Mouse (Mus musculus) adrenal gland, adult 2 months (tissue): ENCODE results near the gene Swi5. TPM values are rescaled to one million over a fixed set of nuclear protein-coding genes. Genes with fewer than 3 reads are reported as not detected.

Experiments used
- DNase-seq: peaks from one replicate; pipeline ENCODE4 v3.0.0; 2021
- long read RNA-seq: library from polyadenylated mRNA; stranded (forward); transcript quantifications from one replicate; pipeline ENCODE4 v2.0.0, GENCODE M21; 2021
- polyA plus RNA-seq: library from polyadenylated mRNA; depleted of rRNA; stranded (reverse); fragments of >200 nt; gene quantifications from 2 replicates; pipeline ENCODE4 v1.2.3, GENCODE M21; 2012; rRNA removed
- total RNA-seq, 2 experiments: library from RNA; stranded (reverse); gene quantifications; 2 replicates each; pipeline ENCODE4 v1.2.3; 2021

The Swi5 gene
- total RNA-seq (100 to 1,000 TPM; 324 to 358 TPM), polyA plus RNA-seq (317 and 318 TPM in 2 replicates)
- long read RNA-seq, transcript Swi5-207 (5 exons, 768 nt), result major isoform, 178 of 248 reads
- long read RNA-seq, transcript Swi5-204 (5 exons, 522 nt), result minor isoform, 5 of 248 reads
- long read RNA-seq, partial matches to known transcripts, result 19 of 248 reads
- long read RNA-seq, other reads (novel, unspliced or antisense), result 43 of 248 reads

DNA sequence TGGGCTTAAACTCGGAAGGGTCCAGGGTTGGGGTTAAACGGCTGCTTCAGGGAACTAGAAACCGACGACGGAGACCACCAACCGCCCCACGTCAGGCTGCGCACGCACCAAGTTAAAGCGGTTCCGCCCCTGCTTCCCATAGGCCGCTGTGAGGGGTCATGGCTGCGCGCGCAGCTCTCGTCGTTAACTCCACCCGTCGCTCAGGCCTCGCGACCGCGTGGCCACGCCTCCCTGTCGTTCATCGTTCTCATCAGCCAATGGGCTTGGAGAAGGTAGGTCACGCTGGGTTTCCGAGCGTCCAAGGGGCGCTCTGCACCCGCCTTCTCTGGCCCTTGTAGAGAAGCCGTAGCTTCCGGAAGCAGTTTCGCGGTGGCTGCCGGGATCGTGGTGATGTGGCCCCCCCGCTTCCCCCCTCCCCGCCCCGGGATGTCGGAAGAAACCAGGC, at the start of gene Swi5:
TSS of gene Swi5 (minus strand) at position 153 of the 445 bp plus-strand sequence.
- DNase-seq, result peak; percentile 99

DNA sequence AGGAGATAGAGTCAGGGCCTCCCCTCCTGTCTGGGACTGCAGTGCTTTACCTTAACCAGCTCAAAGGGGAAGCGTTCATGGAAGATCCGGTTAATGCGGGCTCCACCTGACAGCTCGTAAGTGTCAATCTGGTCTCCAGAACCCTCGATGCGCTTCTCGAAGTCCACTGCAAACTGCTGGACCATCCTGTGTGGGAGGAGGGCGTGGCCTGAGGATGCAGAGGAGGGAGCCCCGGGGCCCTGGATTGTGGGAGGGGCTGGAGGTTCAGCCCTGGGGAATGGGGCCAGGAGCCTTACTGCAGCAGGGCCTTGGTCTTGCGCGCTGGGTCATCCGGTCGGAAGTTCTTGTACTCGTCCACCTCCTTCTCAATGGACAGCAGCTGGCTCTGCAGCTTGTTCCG, 48.0 kb upstream of the Swi5 start:
- no peak for DNase-seq

DNA sequence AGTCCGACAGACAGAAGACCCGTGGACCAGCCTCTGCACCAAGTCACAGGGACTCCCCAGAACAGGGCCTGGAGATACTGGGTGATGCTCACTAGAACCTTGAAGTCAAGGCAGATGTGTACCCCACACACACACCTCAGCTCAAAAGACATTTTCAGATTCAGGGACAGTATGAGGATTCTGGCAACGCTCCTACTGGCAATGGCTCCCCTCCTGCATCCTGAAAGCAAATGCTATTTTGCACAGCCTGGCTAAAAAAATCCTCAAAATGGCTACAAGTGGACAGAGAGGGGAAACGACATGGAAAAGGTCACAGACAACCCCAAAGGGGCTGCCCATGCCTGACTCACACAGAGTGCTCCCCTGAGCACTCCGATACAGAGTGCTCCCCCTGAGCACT, 44.3 kb upstream of the Swi5 start:
- DNase-seq, result no peak

DNA sequence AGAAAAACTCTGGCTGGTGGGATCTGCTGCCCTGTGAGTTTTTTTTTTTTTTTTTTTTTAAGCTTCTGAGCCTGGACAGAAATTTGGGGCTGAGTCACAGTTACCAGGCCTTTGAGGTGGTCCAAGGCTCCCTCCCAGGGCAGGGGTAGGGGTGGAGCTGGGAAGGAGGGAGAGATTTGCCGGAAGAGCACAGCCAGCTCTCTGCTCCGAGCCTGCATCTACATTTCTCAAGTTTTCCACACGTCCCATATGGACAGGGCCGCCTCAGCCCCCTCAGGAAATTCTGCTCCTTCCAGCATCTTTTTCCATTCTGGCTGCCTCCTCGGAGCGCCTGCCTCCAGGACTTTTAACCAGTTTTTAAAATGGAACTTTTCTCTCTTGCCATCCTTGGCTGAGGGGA, 41.7 kb upstream of the Swi5 start:
- DNase-seq, result no peak

DNA sequence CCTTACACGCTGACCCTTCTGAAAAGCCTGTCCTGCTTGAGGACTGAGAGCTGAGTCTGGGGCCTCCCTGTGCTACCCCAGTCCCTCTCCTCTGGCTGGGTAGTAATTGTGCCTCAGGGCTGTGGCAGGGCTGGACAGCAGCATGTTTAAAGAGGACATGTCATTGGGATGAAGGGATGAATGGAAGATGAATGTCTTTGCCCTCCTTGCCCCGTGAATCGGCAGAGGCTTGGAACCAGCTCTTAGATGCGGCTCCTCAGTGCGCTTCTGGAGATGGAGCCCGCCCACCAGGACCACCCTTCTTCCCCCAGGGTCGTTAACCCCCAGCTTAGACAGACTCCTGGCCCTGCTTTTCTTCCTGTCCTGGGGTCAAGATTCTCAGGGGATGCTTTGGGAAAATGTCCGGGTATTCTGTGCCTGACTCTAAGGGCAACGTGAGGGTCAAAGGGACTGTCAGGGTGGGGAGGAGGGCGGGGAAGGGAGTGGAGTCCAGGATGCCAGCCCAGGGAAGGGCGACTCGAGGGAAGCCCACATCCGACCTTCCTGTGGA, 41.1 kb upstream of the Swi5 start:
- DNase-seq, result no peak

DNA sequence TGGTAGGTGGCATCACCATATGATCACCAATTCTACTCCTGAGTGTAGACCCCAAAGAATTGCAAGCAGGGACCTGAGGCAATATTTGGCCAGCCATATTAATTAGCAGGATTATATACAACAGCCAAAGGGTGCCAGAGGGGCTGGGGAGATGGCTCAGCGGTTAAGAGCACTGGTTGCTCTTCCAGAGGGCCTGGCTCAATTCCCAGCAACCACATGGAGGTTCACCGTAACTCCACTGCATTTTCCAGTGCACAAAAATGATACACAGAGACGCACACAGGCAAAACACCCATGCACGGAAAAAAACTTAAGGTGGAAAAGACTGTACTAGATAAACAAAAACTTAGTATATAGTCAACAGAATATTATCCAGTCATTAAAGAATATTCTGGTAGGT, 39.3 kb upstream of the Swi5 start:
- DNase-seq, result no peak

DNA sequence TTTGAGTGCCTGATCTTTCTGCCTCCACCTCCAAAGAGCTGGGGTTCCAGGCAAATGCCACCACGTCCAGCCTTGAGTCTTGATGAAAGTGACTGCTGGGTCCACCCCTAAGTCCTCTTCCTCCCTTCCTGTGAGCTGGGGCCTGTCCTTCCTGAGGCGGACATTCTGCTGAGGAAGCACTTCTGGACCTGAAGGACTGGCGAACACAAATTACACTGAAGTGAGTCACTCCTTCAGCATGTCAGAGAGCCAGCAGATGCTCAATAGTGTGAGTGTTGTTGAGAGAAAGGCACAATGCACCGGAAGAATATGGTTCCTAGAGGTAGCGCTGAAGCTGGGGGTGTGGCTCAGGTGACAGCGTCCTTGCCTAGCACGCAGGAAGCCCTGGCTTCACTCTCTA, 37.5 kb upstream of the Swi5 start:
- DNase-seq, result peak; percentile 47

DNA sequence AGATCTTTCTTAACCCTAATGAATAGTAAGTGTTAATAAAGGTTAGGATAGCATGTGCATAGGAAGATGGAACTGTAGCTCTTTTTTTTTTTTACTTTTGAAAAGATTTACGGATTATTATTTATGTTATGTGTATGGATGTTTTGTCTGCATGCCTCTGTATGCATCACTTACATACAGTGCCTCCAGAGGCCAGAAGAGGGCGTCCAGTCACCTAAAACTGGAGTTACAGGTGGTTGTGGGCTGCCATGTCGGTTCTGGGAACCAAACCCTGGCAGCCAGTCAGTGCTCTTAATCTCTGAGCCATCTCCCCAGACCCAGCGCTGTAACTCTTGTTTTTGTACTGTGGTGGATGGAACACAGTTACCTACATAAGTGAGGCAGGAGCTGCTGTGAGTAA, 36.4 kb upstream of the Swi5 start:
- no peak for DNase-seq

DNA sequence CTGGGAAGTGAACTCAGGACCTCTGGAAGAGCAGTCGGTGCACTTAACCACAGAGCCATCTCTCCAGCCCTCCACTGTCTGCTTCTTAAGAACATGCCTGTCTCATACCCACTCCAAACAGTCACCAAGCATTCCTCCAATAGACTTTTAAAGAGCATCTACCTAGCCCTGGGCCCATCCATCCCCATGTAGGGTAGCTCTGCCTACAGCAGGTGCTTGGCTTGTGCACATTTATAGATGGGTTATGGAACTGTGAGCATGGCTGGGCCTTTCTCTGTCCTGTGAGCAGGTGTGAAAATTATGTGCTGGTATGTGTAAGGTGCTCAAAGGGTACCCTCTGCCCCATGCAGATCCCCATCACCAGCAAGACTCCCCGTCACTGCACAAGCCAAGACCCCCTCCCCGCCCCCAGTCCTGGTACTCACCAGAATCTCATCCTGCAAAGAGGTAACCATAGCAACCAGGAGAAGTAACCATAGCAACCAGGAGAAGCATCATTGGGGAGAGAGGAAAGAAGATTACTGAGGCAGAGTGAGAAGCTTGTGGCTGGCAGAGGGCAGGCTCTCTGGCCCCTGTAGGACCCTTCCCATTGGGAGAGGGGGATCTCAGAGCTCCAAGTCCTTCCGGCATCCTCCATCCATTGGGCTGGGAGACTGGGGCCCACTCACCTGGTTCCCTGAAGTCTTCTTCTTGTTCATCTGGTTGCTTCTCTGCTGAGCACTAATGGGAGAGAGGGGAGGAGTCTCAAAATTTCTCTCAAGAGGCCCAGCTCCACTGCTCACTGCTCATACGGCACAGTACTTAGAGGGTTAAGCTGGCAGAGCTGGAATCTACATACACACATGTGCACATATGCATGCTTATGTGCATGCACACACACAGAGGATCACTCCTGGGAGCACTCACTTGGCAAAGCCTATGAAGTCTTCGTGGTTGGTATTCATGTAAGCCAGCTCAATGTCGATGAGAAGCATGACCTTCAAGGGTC, 35.2 kb upstream of the Swi5 start:
- no peak for DNase-seq

DNA sequence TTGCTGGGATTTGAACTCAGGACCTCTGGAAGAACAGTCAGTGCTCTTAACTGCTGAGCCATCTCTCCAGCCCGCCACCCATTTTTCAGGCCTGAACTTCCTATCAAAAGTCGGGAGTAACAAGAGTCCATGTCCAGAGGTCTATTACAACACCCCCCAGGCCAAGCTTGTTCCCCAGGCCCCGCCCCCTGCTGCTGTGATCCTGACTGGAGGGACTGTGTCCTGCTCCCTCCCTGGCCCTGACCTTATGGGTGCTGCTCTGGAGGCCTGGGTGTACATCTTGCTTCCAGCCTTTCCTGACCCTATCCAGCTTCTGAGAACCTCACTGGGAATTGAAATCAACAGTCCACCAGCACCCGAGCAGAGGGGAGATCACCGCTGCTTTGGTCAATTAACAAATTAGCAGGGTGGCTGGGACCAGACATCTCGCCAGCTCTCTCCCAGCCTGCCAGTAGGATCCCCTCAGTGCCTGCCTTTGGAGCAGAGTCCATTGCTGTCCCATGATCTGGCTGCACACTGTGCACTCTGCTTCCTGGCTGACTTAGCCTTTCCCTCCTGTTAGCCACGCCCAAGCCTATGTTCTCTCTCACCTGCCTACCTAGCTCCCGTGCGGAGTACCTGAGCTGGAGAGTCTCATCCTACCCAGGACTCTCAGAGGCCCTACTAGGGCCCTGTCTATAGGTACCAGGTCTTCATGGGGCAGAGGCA, 33.9 kb upstream of the Swi5 start:
- DNase-seq, result no peak

DNA sequence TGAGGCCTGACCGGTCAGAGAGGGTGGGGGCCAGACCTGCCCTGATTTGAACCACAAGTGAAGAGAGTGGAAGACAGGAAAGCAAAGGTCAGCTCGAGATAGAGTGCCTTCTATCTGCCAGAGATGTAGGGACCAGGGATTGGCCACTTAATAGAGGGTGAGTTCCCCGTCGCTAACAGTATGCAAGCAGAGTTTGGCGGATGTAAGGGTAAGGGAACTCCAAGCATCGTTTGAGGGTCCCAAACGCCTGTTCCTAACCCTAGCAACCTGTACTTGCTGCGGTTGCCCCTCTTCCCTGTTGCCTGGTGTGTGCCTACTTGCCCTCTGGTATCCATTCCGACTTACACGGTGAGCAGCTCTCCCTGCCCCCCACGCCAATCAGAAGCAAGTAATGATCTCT, 32.8 kb upstream of the Swi5 start:
- DNase-seq, result no peak

DNA sequence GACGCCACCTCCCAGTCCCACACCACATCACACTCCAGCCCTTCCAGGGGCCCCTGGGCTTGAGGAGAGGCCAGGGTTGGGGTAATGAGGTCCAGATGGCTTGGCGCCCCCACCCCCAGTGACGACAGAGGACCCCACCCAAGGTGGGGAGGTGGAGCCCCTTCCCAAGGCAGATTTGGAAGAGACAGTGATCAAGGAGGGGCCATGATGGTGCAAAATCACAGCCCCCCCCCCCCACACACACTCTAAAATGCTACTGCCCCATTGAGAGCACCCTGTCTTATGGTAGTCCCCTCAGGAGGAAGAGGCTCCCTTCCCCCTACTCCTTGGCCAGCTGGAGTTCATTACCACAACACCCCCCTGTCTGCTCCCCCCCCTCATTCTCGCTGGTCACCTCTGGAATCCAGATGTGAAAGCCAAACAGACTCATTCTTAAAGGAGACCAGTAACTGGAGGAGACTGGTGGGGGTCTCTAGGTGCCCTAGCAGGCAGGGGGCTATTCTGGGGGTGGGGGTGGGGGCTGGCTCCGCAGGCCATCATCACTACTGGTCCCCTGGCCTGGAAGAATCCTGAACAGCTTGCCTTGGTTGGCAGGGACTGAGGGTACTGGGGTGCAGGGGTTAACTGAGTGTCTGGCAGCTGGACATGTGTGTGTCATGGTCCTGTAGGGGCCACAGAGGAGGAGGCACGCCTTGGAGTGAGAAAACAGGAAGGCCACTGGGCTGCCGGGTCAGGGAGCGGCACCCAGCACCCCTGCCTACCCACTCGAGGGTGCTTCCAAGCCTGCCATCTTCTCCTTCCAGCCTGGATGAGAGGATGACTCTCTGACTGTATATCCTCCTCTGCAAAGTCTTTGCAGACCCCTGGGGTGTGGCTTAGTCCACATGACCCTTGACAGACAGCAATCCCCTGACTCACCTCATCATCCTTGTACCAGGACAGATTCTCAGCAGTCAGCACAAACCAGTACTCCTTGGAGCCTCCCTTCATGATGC, 32.0 kb upstream of the Swi5 start:
- DNase-seq, result no peak

DNA sequence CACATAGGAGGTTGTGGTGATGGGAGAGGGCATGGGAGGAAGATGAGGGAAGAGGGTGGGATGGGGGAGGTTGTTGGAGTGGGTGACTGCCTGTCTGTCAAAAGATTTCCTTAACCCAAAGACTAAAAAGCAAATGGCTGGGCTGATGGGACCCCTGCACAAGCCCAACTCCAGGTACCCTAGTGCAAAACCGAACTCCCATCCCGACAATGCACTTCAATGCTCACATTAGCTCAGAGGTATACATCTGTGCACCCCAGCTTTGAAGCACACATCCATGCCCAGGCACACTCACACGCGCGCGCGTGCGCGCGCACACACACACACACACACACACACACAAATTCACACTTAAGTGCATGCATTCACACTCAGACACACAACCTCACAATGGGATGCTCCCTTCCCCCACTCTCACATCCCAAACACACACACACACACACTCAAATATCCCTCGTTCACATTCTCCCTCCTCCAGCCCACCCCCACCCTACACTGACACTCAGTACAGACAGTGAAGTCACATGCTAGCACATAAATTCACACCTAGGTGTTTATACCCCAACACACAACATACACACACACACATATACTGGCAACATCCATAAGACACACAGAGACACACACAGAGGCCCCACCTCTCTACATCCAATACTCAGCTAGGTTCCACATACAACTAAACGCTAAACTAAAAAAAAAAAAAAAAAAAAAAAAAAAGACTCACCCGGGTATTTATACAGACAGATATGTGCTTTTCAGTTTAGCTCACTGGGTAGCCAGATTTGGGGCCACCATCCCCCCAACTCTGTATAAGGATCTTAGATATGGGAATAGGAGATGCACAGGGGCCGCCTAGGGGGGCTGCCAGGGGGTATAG, 31.1 kb upstream of the Swi5 start:
- DNase-seq, result no peak

DNA sequence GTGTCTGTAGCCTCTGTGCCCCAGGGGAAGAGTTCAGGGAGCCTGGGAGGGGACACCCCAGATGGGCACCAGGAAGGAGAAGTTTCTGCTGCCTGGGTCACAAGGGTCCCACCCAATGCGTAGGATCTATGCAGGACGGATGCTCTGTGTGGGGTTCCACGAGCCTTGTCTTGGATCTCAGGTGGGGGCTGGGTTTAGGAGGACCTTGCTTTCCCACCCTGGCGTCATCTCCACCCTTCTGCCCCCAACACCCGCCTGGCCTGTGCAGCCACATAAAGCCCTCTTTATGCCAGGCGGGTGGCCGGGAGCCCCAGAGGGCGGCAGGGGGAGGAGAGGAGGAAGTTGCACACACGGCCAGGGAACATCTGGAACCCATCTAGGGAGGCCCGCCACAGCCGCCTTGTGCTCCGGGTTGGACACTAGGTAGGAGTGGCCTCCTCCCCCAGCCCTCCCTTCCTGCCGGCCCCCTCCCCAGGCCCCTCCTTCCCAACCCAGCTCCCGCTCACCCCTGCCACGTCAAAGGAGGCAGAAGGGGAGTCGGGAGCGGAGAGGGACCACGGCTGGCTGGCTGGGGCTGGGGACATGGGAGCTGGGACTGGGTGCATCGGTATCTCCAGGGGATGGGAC, 30.0 kb upstream of the Swi5 start:
- DNase-seq, result peak; percentile 28

DNA sequence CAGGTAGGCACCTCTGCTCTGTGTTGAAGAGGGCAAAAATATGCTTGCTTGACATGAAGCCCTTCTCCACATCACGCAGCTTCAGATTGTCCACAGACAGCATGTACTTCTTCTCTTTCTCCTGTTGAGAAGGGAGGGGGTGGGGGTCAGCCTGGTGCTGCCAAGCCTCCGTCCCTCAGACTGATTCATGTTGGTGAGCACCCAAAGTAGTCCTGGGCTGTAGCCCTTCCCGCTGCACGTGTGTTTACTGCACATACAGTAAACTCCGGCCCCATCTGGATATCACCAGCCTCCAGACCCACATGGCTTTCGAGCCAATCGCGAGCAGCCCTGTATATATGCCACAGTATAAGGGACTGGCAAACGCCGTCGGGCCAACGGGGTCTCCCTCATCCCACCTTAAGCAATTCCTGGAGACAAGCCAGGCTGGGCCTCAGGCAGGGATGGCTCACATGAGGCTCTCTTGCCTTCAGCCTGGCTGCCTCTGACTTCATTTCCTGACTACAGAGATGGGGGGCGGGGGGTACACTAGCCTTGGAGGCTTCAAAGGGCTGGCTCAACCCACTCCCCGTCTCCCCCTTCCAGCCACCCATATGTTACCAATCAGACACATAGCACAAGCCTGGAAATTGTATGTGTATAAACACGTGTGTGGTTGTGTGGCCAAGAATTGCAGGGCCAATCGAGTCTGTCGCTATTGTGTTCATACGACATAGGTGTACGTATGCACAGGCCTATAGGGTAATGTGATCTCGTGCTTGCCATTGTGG, 29.2 kb upstream of the Swi5 start:
- DNase-seq, result no peak

DNA sequence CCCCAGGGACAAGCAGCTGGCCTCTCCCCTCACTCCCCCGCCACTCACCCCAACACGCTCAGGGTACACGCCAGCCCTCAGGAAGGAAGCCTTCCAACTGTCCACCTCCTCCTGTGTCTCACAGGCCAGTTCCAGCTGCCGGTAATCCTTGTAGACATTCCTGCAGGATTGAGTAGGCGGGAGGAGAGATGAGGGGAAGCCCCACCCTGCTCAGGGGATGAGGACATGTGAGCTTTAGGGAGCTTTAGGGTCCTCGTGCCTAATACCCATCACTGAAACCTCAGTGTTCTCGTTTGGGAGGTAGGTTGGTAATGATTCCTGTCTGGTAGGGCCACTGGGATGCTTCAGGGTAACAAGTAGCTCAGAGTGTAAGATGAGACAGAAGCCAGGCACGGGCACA, 27.9 kb upstream of the Swi5 start:
- no peak for DNase-seq

DNA sequence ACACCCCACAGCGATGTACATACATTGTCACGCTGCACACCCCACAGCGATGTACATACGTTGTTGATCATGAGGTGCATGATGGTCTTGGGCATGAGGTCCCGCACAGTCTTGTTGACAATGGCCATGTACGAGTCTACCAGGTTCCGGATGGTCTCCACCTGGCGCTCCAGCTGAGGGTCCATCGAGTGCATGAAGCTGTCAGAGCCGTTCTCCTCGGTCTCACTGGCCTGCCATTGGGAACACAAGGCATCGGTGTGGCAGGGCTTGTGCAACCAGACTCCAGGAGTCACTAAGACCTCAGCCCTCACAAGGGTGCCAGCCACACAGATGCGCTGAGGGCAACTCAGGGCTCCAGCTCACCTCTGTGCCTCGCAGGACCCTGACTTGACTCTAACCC, 27.0 kb upstream of the Swi5 start:
- no peak for DNase-seq

DNA sequence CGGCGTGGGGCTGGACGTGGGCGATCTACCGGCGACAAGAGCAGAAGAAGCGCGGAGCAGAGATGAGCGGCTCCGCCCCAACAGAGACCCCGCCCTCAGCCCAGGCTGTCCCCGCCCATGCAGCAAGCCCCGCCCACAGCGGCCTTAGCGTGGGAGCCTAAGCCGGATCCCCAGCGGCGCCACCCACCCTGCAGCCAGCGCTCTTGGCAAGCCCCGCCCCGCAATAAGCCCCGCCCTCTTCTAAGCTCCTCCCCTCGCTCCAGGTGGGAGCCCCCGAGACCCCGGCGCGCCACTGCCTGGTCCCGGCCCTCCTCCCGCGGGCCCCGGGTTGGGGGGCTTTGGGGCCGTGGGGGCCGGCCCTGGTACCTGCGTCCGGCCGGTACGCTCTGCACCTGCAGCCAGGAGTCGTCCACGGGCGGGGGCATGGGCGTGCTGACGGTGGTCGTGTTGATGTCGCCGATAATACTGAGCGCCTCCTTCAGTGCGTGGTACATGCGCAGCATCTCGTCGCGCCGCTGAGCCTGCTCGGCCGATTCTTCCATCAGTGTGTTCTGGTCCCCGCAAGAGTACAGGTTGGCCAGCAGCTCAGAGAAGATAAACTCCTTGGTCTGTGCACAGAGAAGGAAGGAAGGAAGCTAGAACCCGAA, 24.6 kb upstream of the Swi5 start:
- DNase-seq, result peak; percentile 88
